Mouse (Mus musculus) layer of hippocampus, adult 8-10 months (tissue): ENCODE data around the gene Grb2. TPM values are rescaled to one million over a fixed set of nuclear protein-coding genes. Genes with fewer than 3 reads are reported as not detected.

Source experiments
- DNase-seq, 2 experiments: peaks; one replicate each; pipeline ENCODE4 v3.0.0; 2022; ENCODE audit warnings: low spot score in 2 of 2
- total RNA-seq, 4 experiments: library from RNA; stranded (reverse); gene quantifications; 2 replicates each; pipeline ENCODE4 v1.2.4; 2022

The Grb2 gene
- total RNA-seq, 4 experiments from 2014 or later = 179 to 220 (median 196) TPM

DNA sequence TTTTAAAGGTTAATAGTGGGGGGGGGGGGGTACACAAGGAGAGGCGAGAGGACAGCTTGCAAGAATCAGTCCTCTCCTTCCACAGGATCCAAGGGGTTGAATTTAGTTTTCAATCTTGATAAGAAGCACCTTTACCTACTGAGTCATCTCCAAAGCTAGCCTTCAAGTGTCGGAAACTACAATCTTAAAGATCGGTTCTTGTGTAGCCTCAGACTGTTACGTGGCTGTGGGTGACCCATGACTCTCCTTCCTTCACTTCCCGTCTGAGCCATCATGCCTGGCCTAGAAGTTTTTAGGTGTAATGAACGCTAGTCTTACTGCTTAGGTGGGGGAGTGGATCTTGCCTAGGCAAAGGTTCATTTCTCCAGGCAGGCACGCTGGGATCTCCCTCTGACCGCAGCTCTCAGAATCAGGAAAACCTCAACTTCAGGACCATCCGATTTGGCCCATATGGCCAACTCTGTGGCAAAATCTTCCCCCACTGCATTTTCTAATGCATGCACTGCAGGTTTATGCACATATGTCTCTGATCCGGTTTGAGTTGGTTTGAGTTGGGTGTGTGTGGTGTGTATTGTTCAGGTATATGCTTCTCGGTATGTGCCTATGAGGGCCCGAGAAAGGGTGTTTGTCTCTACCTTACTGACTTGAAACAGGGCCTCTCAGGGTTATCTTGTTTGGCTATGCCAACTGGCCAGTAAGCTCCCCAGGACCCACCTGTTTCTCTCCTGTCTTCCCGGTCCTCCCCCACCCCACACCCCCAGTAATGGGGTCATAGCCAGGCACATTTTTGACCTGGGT, 78.5 kb downstream of the Grb2 start:
- DNase-seq = no peak

DNA sequence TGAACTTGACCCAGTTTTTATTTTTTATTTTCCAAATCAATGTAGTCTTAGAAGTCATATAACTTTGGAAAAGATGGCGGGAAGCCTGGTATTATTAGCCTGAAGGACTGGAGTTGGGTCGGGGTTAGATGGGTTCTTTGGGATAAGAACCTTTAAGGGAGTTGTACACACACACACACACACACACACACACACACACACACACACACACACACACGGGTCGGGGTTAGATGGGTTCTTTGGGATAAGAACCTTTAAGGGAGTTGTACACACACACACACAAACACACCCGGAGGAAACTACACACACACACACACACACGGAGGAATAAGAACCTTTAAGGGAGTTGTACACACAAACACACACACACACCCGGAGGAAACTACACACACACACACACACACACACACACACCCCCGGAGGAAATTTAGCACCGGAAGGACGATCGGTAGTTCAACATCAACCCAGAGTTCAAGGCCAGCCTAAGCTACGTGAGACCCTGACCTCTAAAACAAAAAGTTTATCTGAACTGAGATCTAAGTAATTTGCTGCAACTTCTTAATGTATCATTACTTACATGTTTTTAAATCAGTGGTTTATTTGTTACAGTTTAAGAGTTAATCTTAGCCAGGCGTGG, 79.8 kb downstream of the Grb2 start:
- DNase-seq = no peak

- peak; percentile 99 to 100 for DNase-seq
These were observed 80.5 kb downstream of the Grb2 start, which contains the start of gene Slc25a19 for GRCm38 (mm10) chr11:115627705-115628464. Gene Slc25a19 (minus strand): TSS chr11:115628295.

DNA sequence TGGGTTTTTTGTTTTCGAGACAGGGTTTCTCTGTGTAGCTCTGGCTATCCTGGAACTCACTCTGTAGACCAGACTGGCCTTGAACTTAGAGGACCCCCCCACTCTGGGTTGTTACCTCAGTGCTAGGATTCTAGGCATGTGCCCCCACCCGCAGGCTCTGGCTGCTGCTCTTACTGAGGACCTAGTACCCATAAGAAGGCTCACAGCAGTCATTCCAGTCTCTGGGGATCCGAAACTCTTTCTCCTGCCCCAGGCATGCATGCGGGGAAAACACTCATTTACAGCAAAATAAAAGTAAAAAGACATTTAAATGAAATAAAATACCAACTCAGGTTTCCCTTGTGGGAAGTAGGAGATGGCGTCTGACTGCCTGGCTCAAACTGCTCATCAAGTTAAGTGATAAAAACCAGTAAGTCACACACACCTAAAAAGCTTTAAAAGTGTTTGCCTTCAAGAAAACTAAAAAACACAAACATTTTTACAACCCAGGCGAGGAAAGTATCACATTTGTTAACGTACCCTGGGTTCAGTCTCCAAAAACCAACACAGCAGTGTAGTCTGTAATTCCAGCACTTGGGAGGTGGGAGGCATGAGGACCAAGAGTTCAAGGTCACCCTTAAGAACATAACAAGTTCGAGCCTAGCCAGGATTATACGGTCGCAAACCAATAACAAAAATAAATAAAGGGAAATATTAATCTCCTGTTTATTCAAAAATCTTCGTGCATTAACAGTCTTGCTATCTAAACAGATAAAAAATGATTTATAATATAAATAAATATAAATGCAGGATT, 81.4 kb downstream of the Grb2 start:
- DNase-seq = no peak

DNA sequence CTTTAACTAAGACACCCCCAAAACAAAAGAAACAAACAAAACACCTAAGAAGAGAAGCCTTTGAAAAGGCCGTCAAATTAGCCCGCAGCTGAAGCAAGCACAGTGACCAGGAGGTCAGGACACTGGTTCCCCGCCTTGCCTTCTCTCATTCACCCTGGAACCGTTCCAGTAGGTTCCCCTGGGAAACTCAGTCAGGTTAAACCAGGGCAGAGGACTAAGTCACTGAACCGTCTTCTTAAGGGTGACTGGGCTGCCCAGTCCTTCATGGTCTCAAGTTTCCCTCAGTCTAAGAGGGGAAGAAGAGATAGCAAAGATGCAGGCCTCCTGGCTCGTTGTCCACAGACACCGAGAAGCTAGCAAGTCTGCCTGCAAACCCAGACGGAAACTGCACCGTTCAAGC, 82.5 kb downstream of the Grb2 start:
- DNase-seq = no peak

- no peak for DNase-seq
These were observed 84.8 kb downstream of the Grb2 start for GRCm38 (mm10) chr11:115623487-115624070.

GRCm38 (mm10) chr11:115619949-115620348, 88.4 kb downstream of the Grb2 start:
- DNase-seq = no peak

GRCm38 (mm10) chr11:115618732-115619516, 89.5 kb downstream of the Grb2 start:
- no peak for DNase-seq

DNA sequence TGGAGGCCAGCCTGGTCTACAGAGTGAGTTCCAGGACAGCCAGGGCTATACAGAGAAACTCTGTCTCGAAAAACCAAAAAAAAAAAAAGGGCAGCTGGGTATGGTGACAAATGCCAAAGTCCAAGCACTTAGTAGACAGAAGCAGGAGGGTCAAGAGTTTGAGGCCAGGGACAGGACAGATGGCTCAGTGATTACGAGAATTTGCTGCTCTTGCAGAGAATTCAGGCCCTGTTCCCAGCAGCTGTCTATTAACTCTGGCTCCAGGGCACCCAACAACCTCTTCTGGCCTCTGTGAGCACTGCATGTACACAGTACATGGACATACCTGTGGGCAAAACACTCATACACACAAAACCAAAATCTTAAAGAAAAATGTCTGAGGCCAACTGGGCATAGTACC, 90.4 kb downstream of the Grb2 start:
- DNase-seq = no peak

GRCm38 (mm10) chr11:115616893-115617292, 91.5 kb downstream of the Grb2 start:
- DNase-seq = no peak

DNA sequence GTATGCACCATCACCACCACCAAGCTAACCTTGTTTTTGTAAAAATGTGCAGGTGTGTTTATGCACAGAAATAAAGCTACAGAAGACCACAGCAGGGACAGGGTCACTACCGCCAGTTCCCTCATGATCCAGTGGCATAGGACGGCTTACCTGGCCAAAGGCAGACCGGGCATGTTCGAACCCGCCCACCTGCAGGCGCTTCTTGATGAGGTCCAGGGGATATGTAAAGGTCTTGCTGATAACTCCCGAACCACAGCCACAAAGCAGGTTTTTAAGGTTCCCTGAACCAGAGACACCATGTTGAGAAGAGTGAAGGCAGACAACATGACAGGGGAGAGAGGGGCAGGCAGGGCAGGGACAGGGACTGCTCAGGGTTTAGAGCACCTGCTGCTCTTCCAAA, 92.0 kb downstream of the Grb2 start:
- no peak for DNase-seq

- no peak for DNase-seq
These were observed 92.5 kb downstream of the Grb2 start for GRCm38 (mm10) chr11:115615875-115616274.

GRCm38 (mm10) chr11:115615108-115615825, 93.1 kb downstream of the Grb2 start:
- no peak for DNase-seq

- no peak for DNase-seq
These were observed 93.9 kb downstream of the Grb2 start for GRCm38 (mm10) chr11:115614346-115615107.

GRCm38 (mm10) chr11:115613138-115613945, 95.1 kb downstream of the Grb2 start:
- DNase-seq = no peak

DNA sequence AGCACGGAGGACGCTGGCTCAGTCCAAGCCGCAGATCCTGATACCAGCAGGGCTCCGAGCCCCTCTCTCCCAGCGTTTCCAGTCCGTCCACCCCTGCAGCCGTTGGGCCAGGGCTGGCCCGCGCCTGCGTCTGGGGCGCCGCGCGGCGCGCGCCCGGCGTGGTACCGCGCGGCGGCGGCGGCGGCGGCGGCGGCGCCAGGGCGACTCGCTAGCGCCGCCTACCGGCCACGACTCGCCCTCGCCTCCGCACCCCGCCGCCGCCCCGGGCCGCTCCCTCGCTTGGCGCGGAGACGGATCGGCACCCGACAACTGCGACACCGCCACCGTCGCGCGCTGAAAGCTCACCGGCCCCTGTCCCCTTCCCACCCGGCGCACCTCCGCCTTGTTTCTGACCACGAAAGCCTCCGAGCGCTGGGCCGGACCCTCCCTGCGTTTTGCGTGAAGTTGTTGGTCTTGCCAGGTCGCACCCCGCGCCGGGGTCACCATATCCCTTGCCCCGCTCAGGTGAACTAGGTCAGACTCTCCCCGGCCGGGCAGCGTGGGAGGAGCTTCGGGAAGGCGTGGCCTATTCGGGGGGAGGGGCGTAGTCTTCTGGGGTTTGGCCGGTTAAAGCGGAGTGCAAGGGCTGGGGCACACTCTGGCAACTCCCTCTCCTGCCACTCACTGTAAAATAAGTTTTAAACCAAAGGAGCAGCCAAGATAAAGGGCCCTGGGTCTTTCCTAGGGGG, 95.8 kb downstream of the Grb2 start, which contains the start of gene Mif4gd:
Mif4gd (minus strand) TSS at position 560 of the 728 bp plus-strand sequence.
- DNase-seq = peak; percentile 68 to 77

DNA sequence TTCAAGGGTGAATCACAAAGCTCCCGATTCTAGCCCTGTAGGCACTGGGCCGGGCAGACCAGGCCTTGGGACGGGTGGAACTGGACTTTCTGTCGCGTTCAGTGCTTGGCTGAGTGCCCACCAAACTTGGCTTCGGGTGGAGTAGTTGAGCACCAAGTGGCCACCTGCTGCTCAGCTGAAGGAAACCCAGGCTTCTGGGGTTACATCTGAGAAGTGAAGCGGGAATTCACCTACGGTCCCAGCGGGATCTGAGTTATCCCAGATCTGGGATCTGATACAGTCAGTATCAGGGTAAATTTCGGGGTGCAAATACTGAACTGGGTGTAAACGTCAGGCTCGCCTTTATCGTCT, 96.4 kb downstream of the Grb2 start:
- DNase-seq = peak; percentile 59 to 61
